Mouse (Mus musculus): ENCODE results near the gene Abhd6.

Gene Abhd6

GRCm38 (mm10) chr14:8030535-8030934 is 27.8 kb downstream of the Abhd6 start:
- peak; percentile 28 for DNase-seq (ENCODE audit: low spot score)

- DNase-seq (ENCODE audit: low spot score) = peak; percentile 24
These were observed 29.6 kb downstream of the Abhd6 start for GRCm38 (mm10) chr14:8032087-8032944.

GRCm38 (mm10) chr14:8034561-8034960 is 31.9 kb downstream of the Abhd6 start:
- DNase-seq (ENCODE audit: low spot score) = no peak

GRCm38 (mm10) chr14:8035951-8036350 is 33.2 kb downstream of the Abhd6 start:
- DNase-seq (ENCODE audit: low spot score) = no peak

GRCm38 (mm10) chr14:8036406-8036805 is 33.7 kb downstream of the Abhd6 start:
- DNase-seq (ENCODE audit: low spot score) = no peak

GRCm38 (mm10) chr14:8038150-8038549 is 35.4 kb downstream of the Abhd6 start:
- no peak for DNase-seq (ENCODE audit: low spot score)

DNA sequence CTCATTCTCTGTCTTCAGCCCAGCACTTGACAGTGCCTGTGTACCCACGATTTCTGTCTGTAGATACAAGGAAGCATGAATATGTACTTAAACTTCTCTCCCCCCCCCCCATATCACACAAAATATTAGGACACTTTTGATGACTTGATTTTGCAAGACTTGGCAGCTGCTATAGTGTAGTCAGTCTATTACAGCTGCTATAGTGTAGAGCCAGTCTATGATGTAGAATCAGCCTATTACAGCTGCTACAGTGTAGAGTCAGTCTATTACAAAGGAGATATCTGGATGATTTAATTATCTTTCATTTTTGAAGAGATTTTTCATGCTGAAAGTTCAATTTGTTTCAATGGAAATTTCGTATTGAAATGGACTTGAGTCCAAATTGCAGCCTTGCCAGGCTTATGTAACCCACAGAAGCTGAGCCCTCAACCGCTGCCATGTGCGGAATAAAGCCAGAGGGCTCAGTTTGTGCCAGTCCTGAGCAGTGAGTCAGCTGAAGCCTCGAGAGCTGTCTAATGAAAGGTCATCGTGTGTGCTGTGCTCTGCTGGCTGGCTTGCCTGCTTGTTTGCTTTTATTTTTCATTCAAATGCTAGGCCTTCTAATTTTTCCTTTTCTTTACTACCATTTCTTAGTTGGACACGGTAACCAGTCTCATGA is 36.2 kb downstream of the Abhd6 start:
- no peak for DNase-seq (ENCODE audit: low spot score)

GRCm38 (mm10) chr14:8040179-8040578 is 37.5 kb downstream of the Abhd6 start:
- no peak for DNase-seq (ENCODE audit: low spot score)

- DNase-seq (ENCODE audit: low spot score) = no peak
These were observed 38.4 kb downstream of the Abhd6 start for GRCm38 (mm10) chr14:8040911-8041678.

- DNase-seq (ENCODE audit: low spot score) = no peak
These were observed 39.4 kb downstream of the Abhd6 start for GRCm38 (mm10) chr14:8042120-8042519.

- no peak for DNase-seq (ENCODE audit: low spot score)
These were observed 39.9 kb downstream of the Abhd6 start for GRCm38 (mm10) chr14:8042577-8042976.

GRCm38 (mm10) chr14:8044330-8044729 is 41.6 kb downstream of the Abhd6 start:
- DNase-seq (ENCODE audit: low spot score) = peak; percentile 66

DNA sequence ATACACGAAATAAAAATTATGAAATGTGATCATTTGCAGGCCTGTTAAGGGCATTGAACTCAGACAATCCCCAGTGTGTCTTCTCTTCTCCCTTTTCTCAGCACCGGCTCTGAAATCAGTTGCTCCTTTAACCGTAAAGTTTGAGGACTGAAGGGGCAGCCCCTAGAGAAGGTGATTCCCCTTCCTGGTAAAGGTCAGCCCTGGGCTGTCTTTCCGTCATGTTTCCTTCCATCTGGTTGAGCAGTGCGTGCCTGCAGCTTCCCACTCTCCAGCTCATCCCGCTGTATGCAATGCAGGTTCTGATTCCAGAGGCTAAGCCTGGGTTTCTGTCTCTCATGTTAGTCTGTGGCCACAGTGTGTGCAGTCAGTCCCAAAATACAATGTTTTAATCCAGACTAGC is 42.1 kb downstream of the Abhd6 start:
- no peak for DNase-seq (ENCODE audit: low spot score)

DNA sequence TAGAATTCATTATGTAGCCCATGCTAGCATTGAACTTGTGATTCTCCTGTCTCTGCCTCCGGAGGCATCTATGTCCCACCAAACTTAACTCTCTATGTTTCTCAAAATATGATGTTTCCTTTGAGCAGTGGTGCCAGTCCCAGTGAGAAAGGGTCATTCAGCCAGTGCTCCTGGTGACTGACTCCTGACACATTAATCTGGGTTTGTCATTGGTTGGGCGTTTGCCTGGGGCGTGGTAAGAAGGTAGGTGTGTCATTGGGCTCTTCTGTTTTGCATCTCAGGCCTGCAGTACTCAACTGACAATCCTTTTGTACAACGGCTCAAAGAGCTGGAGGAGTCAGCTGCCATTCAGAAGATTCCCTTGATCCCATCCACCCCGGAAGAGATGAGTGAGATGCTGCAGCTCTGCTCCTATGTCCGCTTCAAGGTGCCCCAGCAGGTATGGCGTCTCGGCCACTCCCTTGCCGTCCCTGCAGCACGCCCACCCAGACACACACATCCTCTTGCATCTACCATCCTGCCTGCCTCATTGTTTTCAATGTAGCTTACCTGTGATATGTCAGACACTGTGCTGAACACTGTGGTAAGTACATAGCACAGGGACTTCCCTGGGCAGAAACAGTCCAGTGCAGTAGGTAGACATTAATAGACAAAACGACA is 42.6 kb downstream of the Abhd6 start:
- DNase-seq (ENCODE audit: low spot score) = no peak

GRCm38 (mm10) chr14:8046839-8047238 is 44.1 kb downstream of the Abhd6 start:
- DNase-seq (ENCODE audit: low spot score) = no peak

GRCm38 (mm10) chr14:8049334-8049733 is 46.6 kb downstream of the Abhd6 start:
- no peak for DNase-seq (ENCODE audit: low spot score)

GRCm38 (mm10) chr14:8051869-8052268 is 49.2 kb downstream of the Abhd6 start:
- DNase-seq (ENCODE audit: low spot score) = no peak

- no peak for DNase-seq (ENCODE audit: low spot score)
These were observed 50.0 kb downstream of the Abhd6 start for GRCm38 (mm10) chr14:8052661-8053060.

GRCm38 (mm10) chr14:8054310-8055102 is 51.8 kb downstream of the Abhd6 start:
- DNase-seq (ENCODE audit: low spot score) = no peak

DNA sequence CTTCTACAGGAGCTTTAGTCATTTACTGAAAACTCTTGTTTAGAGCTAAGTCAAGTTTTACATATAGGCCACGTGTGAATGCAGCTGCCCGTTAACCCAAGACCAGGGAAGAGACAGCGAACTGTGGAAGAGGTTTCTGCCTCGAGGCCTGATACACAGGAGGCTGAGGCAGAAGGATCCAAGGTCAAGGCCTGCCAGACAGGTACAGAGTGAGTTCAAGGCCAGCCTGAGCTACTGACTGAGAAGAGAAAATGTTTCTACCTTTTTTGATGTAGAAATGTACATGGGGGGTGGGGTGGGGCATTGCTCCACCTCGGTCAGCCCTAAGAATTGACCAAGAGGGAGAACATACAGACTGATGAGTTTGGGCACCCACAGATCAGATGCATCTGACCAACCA is 53.4 kb downstream of the Abhd6 start:
- no peak for DNase-seq (ENCODE audit: low spot score)

DNA sequence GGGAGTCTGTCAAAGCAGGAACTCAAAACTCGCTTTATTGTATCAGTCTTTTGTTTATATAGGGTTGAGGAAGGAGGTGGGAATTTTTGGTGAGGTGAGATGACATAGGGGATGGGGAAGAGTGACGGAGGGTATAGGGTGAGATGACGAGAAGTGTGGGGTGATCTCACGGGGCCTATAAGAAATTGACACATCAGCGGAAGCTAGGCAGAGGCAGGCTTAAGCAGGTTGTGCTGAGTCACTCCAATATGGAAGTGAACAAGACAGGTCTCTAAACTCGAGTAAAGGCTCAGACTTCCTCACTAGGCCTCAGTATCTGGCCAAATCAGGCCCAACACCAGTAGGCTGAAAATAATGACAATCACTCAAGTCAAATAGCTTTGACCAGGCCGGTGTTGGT is 57.2 kb downstream of the Abhd6 start:
- no peak for DNase-seq (ENCODE audit: low spot score)
